Mouse (Mus musculus) layer of hippocampus, adult 9-11 months (tissue): ENCODE measurements around the gene Ptcd3.
"Not testable (repeated sequence)": the region's sequence is repeated elsewhere in the genome, so short reads cannot be mapped to it uniquely, and the experiment has no call there.

Experiments
- DNase-seq: peaks from one replicate; pipeline ENCODE4 v3.0.0; 2022

The Ptcd3 gene

DNA sequence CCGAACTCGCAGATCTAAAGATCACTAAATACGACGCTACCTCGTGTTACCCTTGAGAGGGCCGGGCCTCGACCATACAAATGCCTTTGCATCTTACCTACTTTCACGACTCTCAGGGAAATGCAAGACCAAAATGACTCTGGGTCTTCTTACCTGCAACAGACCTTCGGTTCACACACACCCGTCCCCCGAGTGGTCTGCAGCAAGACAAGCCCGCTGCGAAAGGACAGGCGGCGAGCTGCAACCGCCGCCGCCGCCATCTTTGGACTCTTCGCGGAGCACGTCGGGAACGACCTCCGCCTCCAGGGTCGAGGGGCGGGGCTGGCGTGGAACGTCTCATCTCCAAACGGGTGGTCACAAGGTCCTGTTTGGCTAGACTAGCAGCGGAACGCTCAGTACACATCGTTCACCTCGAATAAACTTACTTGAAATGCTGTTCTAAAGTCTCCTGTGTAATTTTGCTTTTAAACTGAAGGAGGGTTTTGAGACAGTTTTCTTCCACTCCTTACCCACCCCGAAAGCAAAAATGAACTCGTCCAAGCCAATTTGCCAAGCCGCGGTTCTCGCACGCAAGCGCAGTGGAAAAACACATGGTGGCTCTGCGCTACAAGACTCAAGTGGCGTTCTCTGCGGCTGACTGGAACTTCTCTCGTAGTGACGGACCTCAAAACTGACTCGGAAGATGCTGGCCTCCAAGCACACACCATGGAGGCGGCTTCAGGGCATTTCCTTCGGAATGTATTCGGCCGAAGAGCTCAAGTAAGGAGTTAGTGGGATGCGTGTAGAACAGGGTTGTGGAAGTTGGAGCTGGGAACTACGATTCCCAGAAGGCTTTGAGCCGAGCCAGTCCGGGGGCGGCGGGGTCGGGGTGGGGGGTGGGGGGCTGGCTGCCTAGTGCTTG is at the start of gene Ptcd3, which contains the start of gene Polr1a:
TSS of gene Ptcd3 (minus strand) at position 270 of the 901 bp plus-strand sequence.
TSS of gene Polr1a (plus strand) at position 573 of the 901 bp plus-strand sequence.
- DNase-seq = peak; percentile 88

DNA sequence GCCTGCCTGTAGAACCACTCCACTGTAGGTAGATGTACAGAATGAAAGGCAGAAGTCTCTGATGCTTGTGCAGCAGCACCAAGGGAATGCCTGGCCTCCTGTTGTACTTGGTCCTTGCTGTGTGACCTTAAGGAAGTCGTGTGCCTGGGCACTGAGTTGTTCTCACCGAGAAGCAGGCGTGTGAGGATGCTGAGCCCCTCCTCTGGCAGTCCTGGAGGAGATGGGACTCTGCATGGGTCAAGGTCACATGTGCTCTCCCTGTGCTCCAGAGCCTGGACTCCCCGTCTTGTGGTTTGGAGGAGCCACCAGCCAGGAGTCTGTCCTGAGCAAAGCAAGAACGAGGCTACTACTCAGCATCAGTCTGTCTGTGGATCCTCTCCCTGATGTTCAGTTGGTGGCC is 42.6 kb upstream of the Ptcd3 start:
- DNase-seq = no peak

DNA sequence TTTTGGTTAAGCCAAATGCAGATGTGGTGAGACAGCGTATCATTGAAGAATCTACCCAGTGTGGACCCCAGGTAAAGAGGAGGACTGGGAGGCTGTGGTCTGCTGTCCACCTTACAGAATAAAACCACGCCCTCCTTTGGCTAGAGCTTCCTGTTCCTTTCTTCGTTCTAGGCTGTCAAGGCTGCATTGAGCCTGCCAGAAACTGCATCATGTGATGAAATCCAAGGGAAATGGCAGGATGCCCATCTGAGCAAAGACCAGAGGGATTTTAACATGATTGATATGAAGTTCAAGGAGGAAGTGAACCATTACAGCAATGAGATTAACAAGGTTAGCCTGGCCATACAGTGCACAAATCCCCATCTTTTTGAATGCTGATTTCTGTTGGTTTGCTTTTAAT is 42.0 kb upstream of the Ptcd3 start:
- peak; percentile 19 for DNase-seq

DNA sequence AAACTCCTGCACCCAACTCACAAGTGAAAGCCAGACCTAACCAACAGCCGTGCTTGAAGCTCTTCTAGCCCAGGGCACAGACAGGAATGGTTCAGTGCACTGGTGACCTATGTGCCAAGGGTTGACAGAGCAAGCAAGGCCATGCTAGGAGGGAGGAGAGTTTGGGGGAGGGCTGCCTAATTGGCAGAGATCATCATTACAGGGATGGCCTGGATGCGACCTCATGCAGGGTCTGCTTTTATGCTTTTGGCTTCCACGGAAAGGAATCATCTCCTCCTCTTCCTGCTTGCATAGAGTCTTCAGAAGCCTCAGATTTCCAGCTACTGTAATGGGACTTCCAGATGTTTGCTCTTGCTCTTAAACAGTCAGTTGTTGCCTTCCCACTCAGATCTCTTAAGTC is 41.2 kb upstream of the Ptcd3 start:
- no peak for DNase-seq

DNA sequence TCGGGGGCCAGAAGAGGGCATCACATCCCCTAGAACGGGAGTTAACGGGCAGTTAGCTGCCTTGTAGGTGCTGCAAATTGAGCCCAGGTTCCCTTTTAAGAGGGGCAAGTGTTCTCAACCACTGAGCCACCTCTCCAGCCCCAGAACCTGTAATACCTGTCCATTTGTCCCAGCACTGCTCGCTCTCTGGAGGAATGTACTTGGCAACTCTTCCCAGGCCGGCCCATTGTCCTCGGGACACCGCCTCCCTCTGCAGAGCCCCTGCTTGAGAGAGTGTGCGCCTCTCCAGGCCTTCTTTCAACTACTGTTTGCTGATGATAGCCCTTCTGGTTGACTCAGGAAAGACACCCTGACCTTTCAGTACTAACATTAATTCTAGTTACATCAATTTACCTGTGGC is 37.6 kb upstream of the Ptcd3 start:
- no peak for DNase-seq

DNA sequence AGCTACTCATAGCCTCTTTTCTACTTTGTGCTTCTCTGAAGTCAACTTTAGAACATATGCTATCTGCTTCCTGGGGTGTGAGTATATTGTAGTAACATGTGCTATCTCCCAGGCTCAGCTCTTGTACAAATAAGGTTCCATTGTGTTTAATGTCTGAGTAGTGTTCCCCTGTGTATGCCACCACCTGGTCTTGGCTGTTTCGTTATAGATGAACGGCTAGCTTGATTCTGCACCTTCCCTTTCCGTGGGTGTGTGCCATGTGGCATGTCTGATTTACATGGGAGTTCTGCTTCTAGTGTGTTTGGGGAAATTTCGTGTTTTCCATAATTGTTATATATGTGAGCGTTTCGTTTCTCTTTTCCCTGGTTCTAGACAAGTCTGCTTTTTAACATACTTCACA is 36.6 kb upstream of the Ptcd3 start:
- peak; percentile 52 for DNase-seq

DNA sequence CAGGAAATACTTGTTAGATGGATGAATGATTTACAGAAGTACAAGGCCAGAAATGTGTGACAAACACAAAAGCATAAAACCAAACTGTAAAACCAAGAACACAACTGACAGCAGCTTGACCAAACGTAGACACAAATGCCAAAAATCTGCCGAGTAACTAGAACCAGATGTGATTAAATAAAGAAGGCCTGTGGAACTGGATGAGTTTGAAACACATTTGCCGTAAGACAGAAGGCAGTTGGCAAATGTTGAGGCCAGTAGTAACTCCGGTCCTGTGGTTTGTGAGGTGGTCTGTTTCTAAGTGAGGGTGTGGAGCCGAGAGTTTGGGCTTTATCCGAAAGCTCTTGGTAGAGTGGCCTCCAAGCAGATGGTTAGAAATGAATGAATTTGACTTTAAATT is 32.4 kb upstream of the Ptcd3 start:
- no peak for DNase-seq

DNA sequence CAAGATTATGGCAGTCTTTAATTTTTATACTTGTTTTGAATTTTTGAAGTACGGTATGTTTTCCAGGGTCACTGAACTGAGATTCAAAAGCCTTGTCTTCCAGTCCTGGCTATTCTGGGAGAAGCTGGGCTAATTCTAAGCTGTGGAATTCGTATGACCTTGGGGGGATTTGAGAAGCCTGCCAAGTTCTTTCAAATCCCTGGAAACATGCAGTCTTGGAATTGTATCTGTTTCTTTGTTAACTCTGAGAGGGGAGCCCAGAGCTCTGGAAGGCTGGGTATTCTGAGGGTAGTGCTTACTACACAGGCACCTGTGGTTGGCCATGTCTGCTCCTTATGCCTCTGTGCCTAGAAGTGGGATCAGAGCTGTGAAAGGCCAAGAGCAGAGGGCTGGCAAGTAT is 27.2 kb upstream of the Ptcd3 start:
- no peak for DNase-seq

DNA sequence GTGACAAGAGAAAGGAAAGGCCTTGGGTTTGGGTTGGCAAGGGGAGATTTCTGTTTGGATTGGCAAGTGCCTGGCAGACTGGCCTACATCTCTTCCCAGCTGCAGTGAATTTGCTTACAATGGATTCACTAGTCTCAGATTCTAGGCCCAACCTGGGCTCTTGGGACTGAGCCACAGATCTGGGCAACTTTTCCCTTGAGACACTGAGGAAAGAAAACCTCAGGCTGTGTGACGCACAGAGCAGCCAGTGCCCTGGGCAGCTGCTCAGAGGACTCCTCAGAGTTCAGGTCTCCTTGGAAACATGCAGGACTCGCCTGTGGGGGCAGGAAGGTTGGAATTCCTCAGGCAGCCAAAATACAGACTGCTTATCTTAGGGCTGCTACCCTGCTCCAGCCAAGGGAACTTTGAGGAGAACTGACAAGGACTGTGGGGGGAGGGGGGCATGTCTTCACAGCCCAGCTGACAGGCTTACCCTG is 25.6 kb upstream of the Ptcd3 start:
- DNase-seq = peak; percentile 10

DNA sequence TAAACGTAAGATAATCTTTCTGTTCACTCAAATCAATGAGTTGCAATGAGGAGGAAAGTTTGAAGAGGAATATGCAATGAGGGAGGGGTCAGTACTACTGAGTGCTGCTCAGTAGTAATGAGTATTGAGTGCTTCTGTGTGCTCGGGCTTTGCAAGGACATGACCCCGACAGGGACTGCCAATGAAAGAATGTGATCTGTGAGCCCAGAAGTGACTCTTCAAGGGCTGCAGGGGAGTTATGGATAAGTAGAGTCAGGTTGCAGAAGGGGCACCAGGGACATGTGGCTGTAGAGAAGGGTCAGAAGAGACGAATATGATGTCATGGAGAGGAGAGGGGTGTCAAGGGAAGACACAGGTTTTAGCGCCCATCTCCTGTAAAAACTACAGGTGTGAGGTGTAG is 23.8 kb upstream of the Ptcd3 start:
- no peak for DNase-seq

DNA sequence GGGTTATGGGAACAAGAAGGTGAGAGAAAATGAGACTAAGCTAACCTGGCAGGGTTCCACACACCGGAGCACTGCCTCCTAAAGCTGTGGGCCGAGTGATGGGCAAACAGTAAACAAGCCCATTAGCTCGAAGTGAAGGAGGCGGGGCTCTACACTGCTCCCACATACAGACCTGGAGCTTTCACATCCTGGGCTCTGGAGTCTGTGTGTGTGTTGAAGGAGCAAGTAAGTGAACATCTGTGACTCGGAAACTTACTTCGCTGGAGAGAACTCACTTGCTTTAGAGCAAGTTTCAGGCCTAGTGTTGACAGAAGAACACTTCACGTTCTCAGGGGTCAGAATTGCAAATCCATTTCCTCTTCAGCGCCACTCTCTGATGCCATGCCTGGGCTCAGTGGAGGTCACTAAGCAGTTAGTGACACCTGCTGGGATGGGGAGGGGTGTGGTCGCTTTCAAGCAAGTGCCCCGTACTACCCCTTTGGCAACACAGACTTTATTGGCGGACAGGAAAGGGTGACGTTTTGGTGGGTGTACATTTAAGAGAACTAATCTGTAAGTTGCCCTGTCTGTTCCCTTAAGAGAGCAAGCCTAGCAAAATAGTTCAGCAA is 22.4 kb upstream of the Ptcd3 start:
- DNase-seq = no peak

DNA sequence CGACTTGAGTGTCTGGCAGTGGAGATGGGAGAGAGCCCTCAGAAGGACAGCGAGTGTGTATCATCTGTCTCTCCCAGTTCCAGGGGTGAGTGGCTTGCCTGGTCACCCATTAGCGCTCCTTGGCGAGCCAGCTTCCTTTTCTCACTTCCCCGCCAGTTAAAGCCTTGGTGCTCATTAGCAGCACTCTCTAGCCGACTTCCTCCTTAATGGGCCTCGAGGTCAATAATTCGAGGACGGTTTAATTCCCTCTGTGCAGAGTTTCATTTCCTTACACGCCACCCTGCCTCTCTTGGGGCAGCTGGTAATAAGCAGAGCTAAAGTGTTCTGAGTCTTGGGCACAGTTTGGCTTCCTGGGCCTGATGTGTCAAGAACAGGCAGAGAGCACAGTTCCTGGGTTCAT is 21.5 kb upstream of the Ptcd3 start:
- DNase-seq = peak; percentile 68

DNA sequence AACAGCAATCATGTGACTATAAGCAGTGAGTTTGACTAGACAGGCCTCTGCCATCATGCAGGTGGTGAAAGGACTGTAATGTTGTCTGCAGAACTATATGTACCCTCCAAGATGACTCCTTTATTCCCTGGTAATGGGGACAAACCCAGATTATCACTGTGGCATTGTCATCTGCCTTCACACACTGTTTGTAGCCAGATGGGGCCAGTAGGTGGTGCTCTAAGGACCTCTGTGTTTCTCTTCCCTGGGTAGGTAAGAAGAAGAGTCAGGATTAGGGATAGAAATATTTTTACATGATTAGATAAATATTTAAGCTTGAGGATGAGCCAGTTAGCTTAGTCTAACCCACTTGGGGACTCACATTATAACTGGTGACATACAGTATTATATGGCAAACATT is 19.4 kb upstream of the Ptcd3 start:
- peak; percentile 36 for DNase-seq

DNA sequence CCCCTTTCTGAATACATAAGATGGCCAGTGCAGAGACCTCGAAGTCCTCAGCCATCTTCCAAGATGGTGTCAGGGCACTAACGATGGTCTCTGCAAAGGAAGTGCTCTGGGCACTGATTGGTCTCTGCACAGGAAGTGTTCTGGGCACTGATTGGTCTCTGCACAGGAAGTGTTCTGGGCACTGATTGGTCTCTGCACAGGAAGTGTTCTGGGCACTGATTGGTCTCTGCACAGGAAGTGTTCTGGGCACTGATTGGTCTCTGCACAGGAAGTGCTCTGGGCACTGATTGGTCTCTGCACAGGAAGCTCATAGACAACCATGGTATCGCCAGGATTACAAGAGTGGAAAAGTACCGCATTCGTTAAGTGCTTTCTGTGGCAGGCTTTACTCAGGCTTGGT is 16.7 kb upstream of the Ptcd3 start:
- DNase-seq = not testable (repeated sequence)

DNA sequence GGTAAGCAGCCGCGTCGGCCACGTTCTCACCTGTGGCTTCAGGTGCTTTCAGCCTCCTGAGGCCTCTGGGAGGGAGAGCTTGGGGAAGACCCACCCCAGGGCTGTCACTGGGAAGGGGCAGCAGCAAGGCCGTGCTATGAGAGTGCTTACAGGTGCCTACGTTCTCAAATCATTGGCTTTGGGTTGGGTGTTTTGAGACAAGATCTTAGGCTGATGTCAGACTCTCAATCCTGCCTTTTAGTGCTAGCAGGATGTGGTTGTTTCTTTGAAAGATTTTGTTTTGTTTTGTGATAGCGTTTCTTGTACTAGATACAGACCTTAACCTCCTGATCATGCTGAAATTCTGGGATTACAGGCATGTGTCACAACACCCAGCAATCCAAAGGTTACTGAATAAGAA is 12.2 kb upstream of the Ptcd3 start:
- DNase-seq = no peak

DNA sequence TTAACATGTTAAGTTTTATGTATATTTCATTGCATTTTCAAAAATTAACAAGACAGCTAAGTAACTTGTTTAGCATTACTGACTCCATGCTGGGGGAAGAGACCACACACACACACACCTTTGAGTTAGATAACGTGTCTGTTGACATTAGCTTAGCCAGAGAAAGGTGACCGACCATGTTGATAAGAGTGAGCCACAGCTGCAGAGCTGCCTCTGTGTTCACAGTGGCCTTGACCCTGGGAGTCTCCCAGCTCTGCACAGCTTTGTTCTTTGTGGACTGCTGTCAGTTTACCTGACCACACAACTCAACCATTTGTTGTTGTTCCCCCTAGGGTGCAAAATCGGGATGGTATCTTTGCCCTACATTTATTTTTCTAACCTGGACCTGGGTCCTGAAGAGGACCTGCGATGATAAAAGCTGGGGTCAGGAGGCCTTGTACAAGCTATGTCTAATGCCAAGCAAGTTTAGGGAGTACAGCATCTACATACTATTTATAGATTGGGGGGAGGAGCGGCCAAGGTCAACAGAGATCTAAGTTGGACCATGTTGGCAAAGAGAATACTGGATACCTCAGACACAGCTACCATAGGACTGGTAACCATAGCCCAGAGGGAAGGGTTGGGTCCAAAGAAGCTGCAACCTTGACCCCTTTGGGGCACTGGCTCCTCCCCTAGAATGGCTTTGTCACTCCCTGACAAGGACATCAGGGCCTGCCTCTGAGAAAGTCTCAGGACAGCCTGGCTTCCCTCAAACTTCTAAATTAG is 3.3 kb upstream of the Ptcd3 start:
- no peak for DNase-seq

DNA sequence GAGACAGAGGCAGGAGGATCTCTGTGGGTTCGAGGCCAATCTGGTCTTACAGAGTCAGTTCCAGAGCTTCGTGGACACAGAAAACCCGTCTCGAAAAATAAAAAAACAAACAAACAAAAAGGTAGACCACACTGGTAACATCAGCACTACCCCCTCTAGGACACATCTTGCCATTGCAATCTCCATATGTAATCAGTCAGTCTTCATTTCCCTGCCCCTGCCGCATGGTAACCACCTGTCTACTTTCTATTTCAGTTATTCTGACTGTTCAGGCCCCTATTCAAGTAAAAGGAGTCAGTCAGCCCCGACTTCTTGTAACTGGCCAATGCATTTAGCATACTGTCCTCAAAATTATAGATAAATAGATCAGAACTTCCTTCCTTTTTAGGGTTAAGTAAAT is 1.3 kb upstream of the Ptcd3 start:
- DNase-seq = no peak

DNA sequence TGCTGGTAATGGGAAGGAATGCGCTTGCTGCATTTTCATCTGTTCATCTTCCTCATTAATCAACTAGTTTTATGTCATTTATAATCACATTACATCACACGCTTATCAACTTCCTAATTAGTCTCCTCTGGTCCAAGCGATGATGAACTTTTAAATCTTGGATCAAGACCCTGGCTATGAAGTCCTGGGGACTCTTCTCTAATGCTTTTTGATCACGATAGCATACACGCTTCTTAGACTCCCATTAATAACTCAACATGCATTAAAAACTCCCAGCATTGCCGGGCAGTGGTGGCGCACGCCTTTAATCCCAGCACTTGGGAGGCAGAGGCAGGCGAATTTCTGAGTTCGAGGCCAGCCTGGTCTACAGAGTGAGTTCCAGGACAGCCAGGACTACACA is 834 bp upstream of the Ptcd3 start:
- no peak for DNase-seq

DNA sequence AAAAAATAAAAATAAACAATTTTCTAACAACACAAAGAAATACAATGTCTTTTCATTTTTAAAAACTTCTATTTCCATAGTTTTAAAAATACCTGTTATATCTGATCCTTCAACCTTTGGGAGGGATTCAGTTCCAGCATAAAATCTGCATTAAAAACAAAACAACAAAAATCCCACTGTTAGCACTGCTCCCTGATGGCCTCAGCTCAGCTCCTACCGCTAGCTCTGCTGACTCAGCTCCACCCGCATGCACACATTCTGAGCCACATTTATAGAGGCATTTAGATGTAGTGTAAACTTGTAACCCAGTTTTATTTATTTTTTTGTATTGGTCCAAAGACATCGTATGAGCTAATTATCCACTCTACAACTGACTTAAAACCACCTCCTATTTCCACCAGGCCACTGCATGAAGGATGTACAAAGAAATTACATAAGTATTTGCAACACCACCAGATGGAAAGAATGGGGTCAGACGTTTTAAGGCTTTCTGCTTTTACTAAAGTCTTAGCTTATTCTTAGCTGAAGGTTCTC is 781 bp downstream of the Ptcd3 start:
- DNase-seq = no peak

DNA sequence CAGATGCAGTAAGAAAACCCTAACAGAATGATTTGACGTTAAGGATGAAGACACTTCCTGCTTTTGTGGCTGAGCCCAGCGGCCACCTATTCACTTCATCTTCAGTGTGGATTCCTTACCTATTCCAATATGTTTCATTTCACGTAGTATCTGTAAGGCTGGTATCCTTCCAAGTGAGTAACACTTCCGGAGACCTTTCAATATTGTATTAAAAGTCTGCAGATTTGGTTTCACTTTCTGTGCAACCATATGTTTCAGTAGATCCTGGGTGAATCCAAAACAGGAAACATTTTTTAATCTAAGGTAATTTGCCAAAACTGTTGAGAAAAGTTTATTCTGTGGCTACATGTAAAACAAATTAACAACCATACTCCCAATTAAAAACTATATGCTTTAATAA is 15.3 kb downstream of the Ptcd3 start:
- DNase-seq = no peak

DNA sequence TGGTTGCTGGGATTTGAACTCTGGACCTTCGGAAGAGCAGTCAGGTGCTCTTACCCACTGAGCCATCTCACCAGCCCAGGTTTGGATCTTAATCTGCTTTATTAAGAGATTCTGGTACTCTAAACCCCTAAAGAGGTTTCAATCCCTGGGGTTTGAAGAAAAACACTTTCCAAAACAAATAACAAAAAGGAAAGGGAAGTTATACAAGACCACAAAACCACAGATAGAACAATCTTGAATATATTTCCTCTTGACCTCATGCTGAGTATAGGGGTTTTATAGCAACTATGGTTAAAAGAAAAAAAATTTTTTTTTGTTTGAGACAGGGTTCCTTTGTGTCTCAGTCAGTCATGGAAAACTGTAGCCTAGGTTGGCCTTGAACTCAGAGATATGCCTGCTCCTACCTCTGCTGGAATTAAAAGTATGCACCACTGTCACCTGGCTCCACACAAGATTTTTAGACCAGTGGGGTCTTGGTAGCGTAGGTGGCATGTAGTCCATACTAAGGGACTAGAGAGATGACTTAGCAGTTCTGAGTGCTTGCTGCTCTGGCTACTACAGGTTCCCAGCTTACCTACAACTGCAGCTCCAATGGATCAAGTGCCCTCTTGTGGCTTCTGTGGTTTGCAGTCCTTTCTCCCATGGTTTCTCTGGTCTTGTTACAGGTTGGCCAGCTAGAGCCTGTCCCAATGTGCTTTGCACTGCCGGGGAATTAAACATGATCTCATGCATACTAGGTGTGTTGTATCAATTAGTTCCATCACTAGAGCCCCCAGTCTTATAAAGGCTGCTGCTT is 30.4 kb downstream of the Ptcd3 start:
- DNase-seq = no peak

DNA sequence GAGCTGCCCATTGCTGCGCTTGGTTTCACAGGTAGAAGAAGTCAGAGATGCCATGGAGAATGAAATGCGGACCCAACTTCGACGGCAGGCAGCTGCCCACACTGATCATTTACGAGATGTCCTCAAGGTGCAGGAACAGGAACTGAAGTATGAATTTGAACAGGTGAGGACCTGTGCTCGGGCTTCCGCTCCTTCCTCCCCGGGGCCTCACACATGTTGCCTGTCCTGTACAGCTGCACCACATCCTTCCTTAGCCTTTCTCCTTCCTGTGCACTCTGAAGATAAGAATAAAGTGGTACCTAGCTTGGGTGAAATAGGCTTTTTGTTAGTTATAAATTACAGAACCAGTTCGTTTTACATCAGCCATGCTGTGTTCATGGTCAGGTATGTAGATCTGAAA is 37.2 kb downstream of the Ptcd3 start:
- no peak for DNase-seq

DNA sequence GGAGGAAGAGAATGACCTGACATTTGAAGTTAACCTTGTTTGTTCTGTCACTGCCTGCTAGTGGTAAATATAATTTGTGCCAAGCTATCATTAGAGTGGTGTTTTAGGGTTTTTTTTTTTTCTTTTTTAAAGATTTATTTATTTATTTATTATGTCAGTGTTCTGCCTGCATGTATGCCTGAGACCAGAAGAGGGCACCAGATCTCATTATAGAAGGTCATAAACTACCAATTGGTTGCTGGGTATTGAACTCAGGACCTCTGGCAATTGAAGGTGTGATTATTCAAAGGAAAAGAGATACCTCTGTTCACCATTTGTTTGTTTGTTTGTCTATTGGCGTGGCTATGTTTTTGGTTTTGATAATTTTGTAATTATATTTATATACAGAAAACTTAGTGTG is 39.7 kb downstream of the Ptcd3 start:
- no peak for DNase-seq
